17 mouse cellular contexts compared by ENCODE assay signal in genomic region chr1:51380240-51380639, GRCm38 (mm10).
DNase-seq lines count a peak whose midpoint lies in the region.
"Had no signal": no experiment of that assay in that cellular context is flagged by ENCODE, and none has a peak within 500 bp of the region (broad histone marks: within the 10 kb centered on the region; RNA-seq: fewer than 3 reads in every experiment).

No protein-coding gene starts in this region.

- peak; percentile 38 to 60 for DNase-seq in frontal cortex, adult 2 months (ENCODE audit: extremely low spot score in 1 of 2, low spot score in 1 of 2)
- no peak for DNase-seq in frontal cortex, postnatal 25 days (ENCODE audit: low spot score in 2 of 2)
- DNase-seq in layer of hippocampus, adult 18-20 months (ENCODE audit: low spot score in 2 of 2) = peak; percentile 66 to 80
- no peak for DNase-seq in layer of hippocampus, postnatal 10 days (ENCODE audit: low spot score in 2 of 2)
- DNase-seq in right cerebral cortex, adult 2 months (ENCODE audit: low spot score in 2 of 2) = peak; percentile 54 to 56
- no peak for DNase-seq in right cerebral cortex, postnatal 10 days (ENCODE audit: low spot score in 2 of 2)
- DNase-seq in telencephalon, adult 2 months (ENCODE audit: low read depth, low spot score) = peak; percentile 64
- no peak for DNase-seq in ovary, adult 18-20 months (ENCODE audit: low spot score)
- DNase-seq: adrenal gland, postnatal 25 days; cerebellum, adult 11 months; cerebellum, adult 9-11 months; heart, postnatal 36 days; kidney, adult 8-10 months; lung, postnatal 4 days; midbrain, embryonic 14.5 days; thymus, adult 18-20 months; thymus, postnatal 36 days had no signal

Comparison
In these comparisons a context has a peak if more than half of its experiments do, and no peak if none do; other contexts are left out.
1. DNase-seq: peak in frontal cortex, adult 2 months (2 of 2), layer of hippocampus, adult 18-20 months (2 of 2), right cerebral cortex, adult 2 months (2 of 2) and telencephalon, adult 2 months (single experiment); none in frontal cortex, postnatal 25 days (0 of 2), layer of hippocampus, postnatal 10 days (0 of 2), right cerebral cortex, postnatal 10 days (0 of 2) and ovary, adult 18-20 months (single experiment).